Comparison of ENCODE assay signal across 8 mouse cellular contexts in genomic region chr12:83484855-83485745, GRCm38 (mm10). TPM values are rescaled to one million over a fixed set of nuclear protein-coding genes. Genes with fewer than 3 reads are reported as not detected.
DNase-seq lines count a peak whose midpoint lies in the region; ATAC-seq lines count a peak whose summit lies in the region.

No protein-coding gene starts in this region.

- ATAC-seq in kidney, embryonic 14.5 days (ENCODE audit: low FRiP score, low TSS enrichment): no peak
- ATAC-seq in hindbrain, embryonic 16.5 days: no peak
- ATAC-seq in neural tube, embryonic 11.5 days (ENCODE audit: insufficient read depth, low FRiP score, low TSS enrichment): no peak
- ATAC-seq in activated CD4-positive, CD25-positive, alpha-beta regulatory T cell, adult 4 months: no peak

- H3K4me3 ChIP-seq in kidney, embryonic 14.5 days (ENCODE audit: low read length): peak overlapping the region; percentile 69
- peak overlapping the region; percentile 63 for H3K4me3 ChIP-seq in hindbrain, embryonic 16.5 days (ENCODE audit: low read length)
- H3K4me3 ChIP-seq in neural tube, embryonic 11.5 days (ENCODE audit: low read depth, low read length): peak overlapping the region; percentile 71

- no peak for DNase-seq in kidney, adult 11 months
- peak; percentile 24 for DNase-seq in Muller cell, postnatal 12 days (ENCODE audit: inconsistent ontology term)
- peak; percentile 58 for DNase-seq in embryo, embryonic 9.5 days (ENCODE audit: extremely low spot score)
- DNase-seq in neural tube, embryonic 11.5 days (ENCODE audit: low spot score): peak; percentile 47
- no peak for DNase-seq in right cerebral cortex, postnatal 14 days

- no peaks in the 10 kb centered on the region for H3K9me3 ChIP-seq in kidney, embryonic 14.5 days (ENCODE audit: control insufficient read depth, low read length)
- no peaks in the 10 kb centered on the region for H3K9me3 ChIP-seq in hindbrain, embryonic 16.5 days (ENCODE audit: control insufficient read depth, low read length)
- no peaks in the 10 kb centered on the region for H3K9me3 ChIP-seq in neural tube, embryonic 11.5 days (ENCODE audit: control insufficient read depth, low read length)

- 2% methylated on average over 24 of the region's 24 CpGs for WGBS in kidney, embryonic 14.5 days
- WGBS in hindbrain, embryonic 16.5 days: under 1% methylated on average over 24 of the region's 24 CpGs
- WGBS in neural tube, embryonic 11.5 days: under 1% methylated on average over 24 of the region's 24 CpGs

- H3K4me2 ChIP-seq in kidney, embryonic 14.5 days (replicated peaks; ENCODE audit: low read depth, low read length): peak overlapping the region; percentile 99
- H3K4me2 ChIP-seq in hindbrain, embryonic 16.5 days (ENCODE audit: low read length): peak overlapping the region; percentile 76
- peak overlapping the region; percentile 98 for H3K4me2 ChIP-seq in neural tube, embryonic 11.5 days (ENCODE audit: low read depth)

- H3K4me1 ChIP-seq in kidney, embryonic 14.5 days (ENCODE audit: control insufficient read depth, insufficient read depth, low read length): peaks cover 22% of the 10 kb centered on the region; the same call in 1 of the 2 replicates
- H3K4me1 ChIP-seq in hindbrain, embryonic 16.5 days (ENCODE audit: control insufficient read depth, insufficient read depth, low read depth, low read length): peaks cover 23% of the 10 kb centered on the region
- peaks cover 17% of the 10 kb centered on the region for H3K4me1 ChIP-seq in neural tube, embryonic 11.5 days (ENCODE audit: control insufficient read depth, insufficient read depth, low read length)

- H3K27me3 ChIP-seq in kidney, embryonic 14.5 days (ENCODE audit: control insufficient read depth, insufficient read depth, low read length): no peaks in the 10 kb centered on the region
- H3K27me3 ChIP-seq in hindbrain, embryonic 16.5 days (replicated peaks; ENCODE audit: control insufficient read depth, insufficient read depth, low read length): no peaks in the 10 kb centered on the region
- H3K27me3 ChIP-seq in neural tube, embryonic 11.5 days (ENCODE audit: control insufficient read depth, insufficient read depth, low read length): 0 out of 2 replicates have a peak, but pooled peaks cover 5% of the 10 kb centered on the region

- H3K9ac ChIP-seq in kidney, embryonic 14.5 days (ENCODE audit: low read depth, low read length): peak overlapping the region; percentile 76
- peak overlapping the region; percentile 70 for H3K9ac ChIP-seq in hindbrain, embryonic 16.5 days (ENCODE audit: low read depth, low read length)
- peak overlapping the region; percentile 71 for H3K9ac ChIP-seq in neural tube, embryonic 11.5 days (ENCODE audit: low read length)

- no peaks in the 10 kb centered on the region for H3K36me3 ChIP-seq in kidney, embryonic 14.5 days (ENCODE audit: control insufficient read depth, insufficient read depth, low read length)
- no peaks in the 10 kb centered on the region for H3K36me3 ChIP-seq in hindbrain, embryonic 16.5 days (ENCODE audit: control insufficient read depth, insufficient read depth, low read length)
- H3K36me3 ChIP-seq in neural tube, embryonic 11.5 days (ENCODE audit: control insufficient read depth, insufficient read depth, low read length): no peaks in the 10 kb centered on the region

- H3K27ac ChIP-seq in kidney, embryonic 14.5 days (ENCODE audit: low read depth, low read length): no peak overlapping the region
- peak overlapping the region; percentile 88 for H3K27ac ChIP-seq in hindbrain, embryonic 16.5 days (ENCODE audit: low read depth, low read length)
- H3K27ac ChIP-seq in neural tube, embryonic 11.5 days (ENCODE audit: low read depth, low read length): no peak overlapping the region

RNA-seq across cellular contexts. Expression of gene Dpf3, which starts 2.4 kb away (rescaled TPM):
- polyA plus RNA-seq in kidney, embryonic 14.5 days (2014; fragmentation: Nextera tagmentation; extraction: Ambion mirVana): 14.5 and 15.5 TPM in 2 replicates
- polyA plus RNA-seq in hindbrain, embryonic 16.5 days (2015; fragmentation: Nextera tagmentation; extraction: Ambion mirVana): 20.9 and 23.2 TPM in 2 replicates
- 10.8 and 11.0 TPM in 2 replicates for polyA plus RNA-seq in neural tube, embryonic 11.5 days (2014; fragmentation: Nextera tagmentation; extraction: Ambion mirVana)
- polyA plus RNA-seq in activated CD4-positive, CD25-positive, alpha-beta regulatory T cell, adult 4 months (2017; shearing (Covaris generic)): 1 to 10 TPM in 1 of 2 experiments, under 1 TPM in 1; 0.76 to 1.0 TPM

RNA-seq across cellular contexts. Expression of gene Dcaf4, which starts 35.2 kb away (rescaled TPM):
- polyA plus RNA-seq in kidney, embryonic 14.5 days (2014; fragmentation: Nextera tagmentation; extraction: Ambion mirVana): 27.4 and 28.1 TPM in 2 replicates
- 47.3 and 48.2 TPM in 2 replicates for polyA plus RNA-seq in hindbrain, embryonic 16.5 days (2015; fragmentation: Nextera tagmentation; extraction: Ambion mirVana)
- 24.0 and 25.3 TPM in 2 replicates for polyA plus RNA-seq in neural tube, embryonic 11.5 days (2014; fragmentation: Nextera tagmentation; extraction: Ambion mirVana)
- polyA plus RNA-seq in activated CD4-positive, CD25-positive, alpha-beta regulatory T cell, adult 4 months (2017; shearing (Covaris generic)): 10 to 100 TPM; 17.7 to 21.2 TPM

Comparison
In these comparisons a context has a peak if more than half of its experiments do, and no peak if none do; other contexts are left out.
1. DNase-seq: peak in Muller cell, postnatal 12 days (single experiment), embryo, embryonic 9.5 days (single experiment) and neural tube, embryonic 11.5 days (single experiment); none in kidney, adult 11 months (single experiment) and right cerebral cortex, postnatal 14 days (single experiment).
2. Peak in every context shown above with its lines, with median percentiles within 50 percentile points of each other: H3K4me2 ChIP-seq, H3K4me3 ChIP-seq and H3K9ac ChIP-seq.